Mouse (Mus musculus): ENCODE data around the gene Kcnk3.

GRCm38 (mm10) chr5:30592279-30592980, 4.5 kb downstream of the Kcnk3 start:
- TF ChIP-seq POLR2AphosphoS2 (IDR thresholded peaks at IDR 0.05; ENCODE audit: insufficient read length, low read depth) (no peak), USF1 (IDR thresholded peaks at IDR 0.05; ENCODE audit: low read depth) (no peak)
